In the genomic region with DNA sequence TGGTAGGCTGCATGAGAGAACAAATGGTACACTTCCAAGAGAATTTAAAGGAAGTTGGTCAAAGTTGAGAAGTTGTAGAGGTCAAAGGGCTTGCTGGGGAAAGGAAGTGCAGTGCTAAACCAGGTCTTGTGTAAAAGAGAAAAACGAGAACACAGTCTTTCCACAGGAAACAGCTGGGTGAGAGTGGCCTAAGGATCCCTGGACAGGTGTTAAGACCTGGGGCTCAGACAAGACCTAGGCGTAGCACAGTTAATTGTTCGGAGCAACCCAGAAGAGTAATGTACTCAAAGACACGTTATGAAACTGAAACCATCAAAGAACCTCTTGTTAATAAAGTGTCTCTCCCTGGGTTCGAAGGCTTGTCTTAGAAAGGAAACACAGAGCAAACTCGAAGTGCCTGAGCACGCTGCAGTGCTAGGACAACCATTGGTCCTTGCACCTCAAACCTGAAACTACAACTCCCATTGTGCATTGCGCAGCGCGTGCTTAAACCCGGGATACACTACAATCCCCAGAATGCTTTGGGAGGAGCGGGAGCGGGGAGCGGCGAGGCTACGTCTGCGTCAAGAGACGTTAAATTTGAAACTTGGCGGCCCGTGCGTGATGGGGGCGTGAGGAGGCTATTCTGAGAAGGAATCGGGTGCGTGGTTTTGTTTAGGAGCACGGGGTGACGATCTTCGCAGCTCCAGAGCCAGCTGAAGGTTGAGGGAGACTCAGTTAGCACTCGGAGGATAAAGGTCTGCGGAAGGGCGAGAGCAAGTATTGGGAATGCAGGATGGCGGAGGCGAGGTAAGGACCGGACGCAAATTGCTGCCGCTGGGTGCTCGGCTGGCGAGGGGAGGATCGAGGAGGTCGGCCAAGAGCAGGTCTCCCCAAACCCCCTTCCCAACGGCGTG, we compare ENCODE assay signal across 8 mouse cellular contexts. TPM values are rescaled to one million over a fixed set of nuclear protein-coding genes. Genes with fewer than 3 reads are reported as not detected.
DNase-seq lines count a peak whose midpoint lies in the region; ATAC-seq and TF ChIP-seq lines count a peak whose summit lies in the region.

TSS of gene Bub1b (plus strand) at position 539 of the 896 bp plus-strand sequence.

- peaks cover 34% of the 10 kb centered on the region for H3K4me1 ChIP-seq in heart, embryonic 12.5 days (replicated peaks)
- H3K4me1 ChIP-seq in kidney, postnatal 0 days (replicated peaks; ENCODE audit: insufficient read depth, low read length) = no peaks in the 10 kb centered on the region; the same call in 1 of the 2 replicates
- peaks cover 17% of the 10 kb centered on the region for H3K4me1 ChIP-seq in liver, embryonic 11.5 days (replicated peaks; ENCODE audit: control insufficient read depth, insufficient read depth, low read length)
- peaks cover 6% of the 10 kb centered on the region; the same call in 1 of the 2 replicates for H3K4me1 ChIP-seq in stomach, embryonic 14.5 days (ENCODE audit: control insufficient read depth, insufficient read depth, low read length)

- WGBS in heart, embryonic 12.5 days = 6% methylated on average over 41 of the region's 41 CpGs
- WGBS in kidney, postnatal 0 days = 5% methylated on average over 41 of the region's 41 CpGs
- WGBS in liver, embryonic 11.5 days = 5% methylated on average over 41 of the region's 41 CpGs
- 5% methylated on average over 41 of the region's 41 CpGs for WGBS in stomach, embryonic 14.5 days

- DNase-seq in CD4-positive helper T cell, adult 2 months (ENCODE audit: low read depth, low spot score) = peak; percentile 94
- peak; percentile 80 for DNase-seq in brain, embryonic 18.5 days (ENCODE audit: low read depth, low spot score)
- DNase-seq in kidney, postnatal 0 days (ENCODE audit: low spot score) = peak; percentile 98
- DNase-seq in liver, embryonic 11.5 days (ENCODE audit: low spot score) = peak; percentile 90
- DNase-seq in naive thymus-derived CD4-positive, alpha-beta T cell, adult 2 months (ENCODE audit: low read depth) = peak; percentile 94

- peak; percentile 98 for ATAC-seq in erythroid progenitor cell, adult 5-6 weeks (replicated peaks; ENCODE audit: low FRiP score, poor library complexity, severe bottlenecking)
- ATAC-seq in heart, embryonic 12.5 days (ENCODE audit: insufficient number of reproducible peaks, low FRiP score) = peak; percentile 92
- peak; percentile 95 for ATAC-seq in kidney, postnatal 0 days (replicated peaks; ENCODE audit: low FRiP score, low read depth)
- peak; percentile 97 for ATAC-seq in liver, embryonic 11.5 days (replicated peaks; ENCODE audit: low FRiP score)
- ATAC-seq in stomach, embryonic 14.5 days (ENCODE audit: insufficient number of reproducible peaks, insufficient read depth, low FRiP score, low read depth) = peak; percentile 97

- H3K4me3 ChIP-seq in heart, embryonic 12.5 days = peak within 1 kb of the TSS; percentile 69
- H3K4me3 ChIP-seq in kidney, postnatal 0 days (replicated peaks; ENCODE audit: low read depth, low read length) = peak within 1 kb of the TSS; percentile 63
- peak within 1 kb of the TSS; percentile 73 for H3K4me3 ChIP-seq in liver, embryonic 11.5 days (ENCODE audit: low read depth, low read length)
- peak within 1 kb of the TSS; percentile 64 for H3K4me3 ChIP-seq in stomach, embryonic 14.5 days (ENCODE audit: low read depth, low read length)

- peaks cover 18% of the 10 kb centered on the region for H3K36me3 ChIP-seq in heart, embryonic 12.5 days
- peaks cover 4% of the 10 kb centered on the region; the same call in 1 of the 2 replicates for H3K36me3 ChIP-seq in kidney, postnatal 0 days (ENCODE audit: insufficient read depth, low read length)
- H3K36me3 ChIP-seq in liver, embryonic 11.5 days (ENCODE audit: control insufficient read depth, insufficient read depth, low read length) = peaks cover 16% of the 10 kb centered on the region; the same call in 1 of the 2 replicates
- H3K36me3 ChIP-seq in stomach, embryonic 14.5 days (ENCODE audit: control insufficient read depth, insufficient read depth, low read length) = peaks cover 7% of the 10 kb centered on the region; the same call in 1 of the 2 replicates

- peak within 1 kb of the TSS; percentile 74 for H3K4me2 ChIP-seq in heart, embryonic 12.5 days
- peak within 1 kb of the TSS; percentile 66 for H3K4me2 ChIP-seq in kidney, postnatal 0 days (ENCODE audit: low read length)
- H3K4me2 ChIP-seq in liver, embryonic 11.5 days = peak within 1 kb of the TSS; percentile 74
- peak within 1 kb of the TSS; percentile 64 for H3K4me2 ChIP-seq in stomach, embryonic 14.5 days (replicated peaks; ENCODE audit: low read depth, low read length)

- H3K9ac ChIP-seq in heart, embryonic 12.5 days = peak within 1 kb of the TSS; percentile 79
- H3K9ac ChIP-seq in kidney, postnatal 0 days (ENCODE audit: low read depth, low read length) = peak within 1 kb of the TSS; percentile 60
- peak within 1 kb of the TSS; percentile 83 for H3K9ac ChIP-seq in liver, embryonic 11.5 days (ENCODE audit: low read depth, low read length)
- peak within 1 kb of the TSS; percentile 53 for H3K9ac ChIP-seq in stomach, embryonic 14.5 days (replicated peaks; ENCODE audit: low read depth, low read length)

- TF ChIP-seq CTCF in kidney, postnatal 0 days (IDR thresholded peaks at IDR 0.05; ENCODE audit: low read depth) = no peak

- H3K9me3 ChIP-seq in heart, embryonic 12.5 days (replicated peaks) = no peaks in the 10 kb centered on the region
- H3K9me3 ChIP-seq in kidney, postnatal 0 days (replicated peaks; ENCODE audit: low read length) = no peaks in the 10 kb centered on the region
- no peaks in the 10 kb centered on the region for H3K9me3 ChIP-seq in liver, embryonic 11.5 days (ENCODE audit: control insufficient read depth, low read length)
- no peaks in the 10 kb centered on the region for H3K9me3 ChIP-seq in stomach, embryonic 14.5 days (ENCODE audit: control insufficient read depth, low read depth, low read length)

- H3K27me3 ChIP-seq in heart, embryonic 12.5 days (replicated peaks) = no peaks in the 10 kb centered on the region
- H3K27me3 ChIP-seq in kidney, postnatal 0 days (ENCODE audit: insufficient read depth, low read length) = no peaks in the 10 kb centered on the region
- H3K27me3 ChIP-seq in liver, embryonic 11.5 days (replicated peaks; ENCODE audit: control insufficient read depth, insufficient read depth, low read length) = no peaks in the 10 kb centered on the region
- H3K27me3 ChIP-seq in stomach, embryonic 14.5 days (ENCODE audit: control insufficient read depth, insufficient read depth, low read length) = no peaks in the 10 kb centered on the region

- H3K27ac ChIP-seq in heart, embryonic 12.5 days (ENCODE audit: poor library complexity, severe bottlenecking) = peak within 1 kb of the TSS; percentile 45
- no peak within 1 kb of the TSS for H3K27ac ChIP-seq in kidney, postnatal 0 days
- peak within 1 kb of the TSS; percentile 56; the same call in 1 of the 2 replicates for H3K27ac ChIP-seq in liver, embryonic 11.5 days (ENCODE audit: low read depth, low read length)
- H3K27ac ChIP-seq in stomach, embryonic 14.5 days (ENCODE audit: low read length) = 0 out of 2 replicates have a peak within 1 kb of the TSS, but pooled peaks have one; percentile 7

RNA-seq across cellular contexts. Expression of gene Bub1b, which starts in this region (rescaled TPM):
- 118 and 120 TPM in 2 replicates for total RNA-seq in erythroid progenitor cell, adult 5-6 weeks (2015; ENCODE audit: low replicate concordance)
- total RNA-seq in erythroid progenitor cell, adult 5-6 weeks (2017; ENCODE audit: low replicate concordance) = 270 and 278 TPM in 2 replicates
- 84.2 and 86.9 TPM in 2 replicates for polyA plus RNA-seq in heart, embryonic 12.5 days (2016; fragmentation: Nextera tagmentation; extraction: Ambion mirVana)
- 28.7 and 34.2 TPM in 2 replicates for polyA plus RNA-seq in kidney, postnatal 0 days (2015; fragmentation: Nextera tagmentation; extraction: Ambion mirVana)
- polyA plus RNA-seq in liver, embryonic 11.5 days (2014; fragmentation: Nextera tagmentation; extraction: Ambion mirVana) = 97.7 and 112 TPM in 2 replicates
- 80.4 and 81.2 TPM in 2 replicates for polyA plus RNA-seq in stomach, embryonic 14.5 days (2014; fragmentation: Nextera tagmentation; extraction: Ambion mirVana)
